Mouse (Mus musculus): ENCODE measurements around the gene Pdzk1. TPM values are rescaled to one million over a fixed set of nuclear protein-coding genes. Genes with fewer than 3 reads are reported as not detected.
A peak's percentile ranks its signal among the peaks of the same experiment; 100 is the strongest.

Gene Pdzk1
- not detected for total RNA-seq (2021)
- long read RNA-seq, experiment 1 = 0 reads
- long read RNA-seq, experiment 2 = 0 reads

DNA sequence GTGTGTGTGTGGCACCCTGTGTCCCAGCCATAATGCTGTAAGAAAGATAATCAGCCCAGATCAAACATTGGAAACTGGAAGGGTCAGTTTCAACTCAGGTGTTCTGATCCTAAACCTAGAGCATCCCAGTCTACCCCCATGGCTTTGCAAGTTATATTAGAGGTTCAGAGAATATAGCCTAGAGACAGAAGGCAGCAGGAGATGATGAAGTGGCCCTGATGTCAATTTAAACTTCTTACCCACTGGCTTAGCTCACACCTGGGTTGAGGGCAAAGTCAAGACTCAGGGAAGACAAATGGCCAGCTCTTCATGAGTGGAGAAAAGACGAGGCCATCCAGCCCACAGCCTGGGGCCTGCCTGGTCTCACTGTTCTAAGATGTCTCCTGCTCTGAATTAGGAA, at the start of gene Pdzk1, which contains the start of gene Cd160:
TSS of gene Pdzk1 (plus strand) at position 301 of the 400 bp plus-strand sequence.
TSS of gene Cd160 (minus strand) at position 368 of the 400 bp plus-strand sequence.
- intact Hi-C loops (cut with DNase I) = no loop called here
- DNase-seq (ENCODE audit: low spot score in 2 of 2) = no peak

DNA sequence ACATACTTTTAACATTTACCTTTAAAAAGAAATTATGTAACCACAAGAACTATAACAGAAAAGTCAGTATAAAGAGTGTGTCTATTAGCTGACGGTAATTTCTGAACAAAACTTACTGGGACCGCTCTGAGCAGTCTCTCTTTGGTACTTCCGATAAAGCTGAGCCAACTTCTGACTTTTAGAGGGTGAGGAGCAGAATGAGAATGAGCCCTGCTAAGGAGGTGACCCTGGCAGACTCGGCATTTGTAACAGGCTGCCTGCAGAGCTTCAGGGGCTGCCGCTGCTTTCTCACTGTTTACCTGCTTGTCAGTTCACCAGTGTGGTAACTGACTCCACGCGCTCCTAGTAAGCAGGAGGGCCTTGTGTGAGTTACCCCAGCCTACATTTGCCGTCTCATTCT, 46.8 kb upstream of the Pdzk1 start:
- intact Hi-C loops (cut with DNase I) = no loop called here
- no peak for DNase-seq (ENCODE audit: low spot score in 2 of 2)

DNA sequence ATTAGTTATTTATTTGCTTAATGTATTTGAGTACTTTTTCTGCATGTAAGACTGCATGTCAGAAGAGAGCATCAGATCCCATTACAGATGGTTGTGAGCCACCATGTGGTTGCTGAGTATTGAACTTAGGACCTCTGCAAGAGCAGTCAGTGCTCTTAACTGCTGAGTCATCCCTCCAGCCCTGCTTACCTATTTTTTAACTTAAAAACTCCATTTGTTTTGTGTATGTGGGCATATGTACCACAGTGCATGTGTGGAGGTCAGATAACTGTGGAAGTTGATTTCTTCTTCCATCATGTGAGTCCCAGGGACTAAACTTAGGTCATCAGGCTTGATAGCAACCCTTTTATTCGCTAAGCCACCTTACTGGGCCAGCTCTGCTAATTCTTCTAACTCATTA, 41.3 kb upstream of the Pdzk1 start:
- no peak for DNase-seq (ENCODE audit: low spot score in 2 of 2)
- intact Hi-C loops (cut with DNase I) = no loop called here

DNA sequence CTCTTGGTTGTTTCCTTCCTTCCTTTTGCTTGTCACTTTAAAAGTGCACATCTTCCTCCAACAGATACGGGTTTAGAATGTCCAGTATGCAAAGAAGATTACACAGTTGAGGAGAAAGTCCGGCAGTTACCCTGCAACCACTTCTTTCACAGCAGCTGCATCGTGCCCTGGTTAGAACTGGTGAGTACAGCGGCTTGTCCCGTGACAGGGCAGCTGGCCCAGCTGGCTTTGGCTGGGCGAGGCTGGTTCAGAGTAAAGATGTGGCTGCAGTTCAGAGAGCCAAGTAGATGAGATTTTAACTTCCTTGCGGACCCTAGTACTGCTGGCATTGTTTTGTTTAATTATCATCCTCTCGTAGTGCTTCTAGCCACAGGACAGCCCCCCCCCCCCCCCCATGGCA, 40.6 kb upstream of the Pdzk1 start:
- no peak for DNase-seq (ENCODE audit: low spot score in 2 of 2)
- intact Hi-C loops (cut with DNase I) = no loop called here

DNA sequence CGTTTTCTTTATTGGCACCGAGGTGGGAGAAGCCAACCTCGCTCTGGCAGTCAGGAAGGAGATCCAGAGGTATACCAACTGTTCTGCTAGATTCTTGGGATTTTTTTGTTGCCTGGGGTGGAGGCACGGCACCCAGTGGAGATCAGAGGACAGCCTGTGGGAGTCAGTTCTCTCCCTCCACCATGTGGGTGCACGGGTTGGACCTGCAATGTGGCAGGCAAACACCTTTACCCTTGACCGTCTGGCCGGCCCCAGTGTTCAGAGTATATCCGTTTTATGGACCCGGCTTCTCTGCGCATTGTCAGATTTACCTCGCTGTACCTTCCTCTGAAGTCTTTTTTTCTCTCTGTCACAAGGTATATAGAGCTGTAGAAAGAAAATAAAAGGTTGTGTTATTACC, 28.8 kb upstream of the Pdzk1 start:
- intact Hi-C loops (cut with DNase I) = no loop called here
- DNase-seq (ENCODE audit: low spot score in 2 of 2) = no peak

DNA sequence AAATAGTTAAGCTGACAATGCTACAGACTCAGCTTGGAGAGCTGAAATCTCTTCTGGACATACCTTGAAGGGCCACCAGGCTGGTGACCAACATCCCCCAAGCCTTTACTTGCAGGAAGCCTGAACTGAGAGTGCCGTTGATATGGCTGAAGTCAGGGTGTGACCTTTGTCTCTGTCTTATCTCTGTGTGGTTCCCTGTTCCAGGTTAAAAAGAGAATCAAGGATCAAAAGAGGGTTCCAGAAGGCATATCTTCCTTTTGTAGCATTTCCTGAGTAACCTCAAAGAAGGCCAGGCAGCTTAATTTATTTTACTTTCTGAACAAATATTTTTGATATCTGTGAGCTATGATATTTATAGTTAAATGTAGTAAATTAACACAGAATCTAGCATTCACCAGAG, 26.9 kb upstream of the Pdzk1 start:
- DNase-seq (ENCODE audit: low spot score in 2 of 2) = no peak
- intact Hi-C loops (cut with DNase I) = no loop called here

DNA sequence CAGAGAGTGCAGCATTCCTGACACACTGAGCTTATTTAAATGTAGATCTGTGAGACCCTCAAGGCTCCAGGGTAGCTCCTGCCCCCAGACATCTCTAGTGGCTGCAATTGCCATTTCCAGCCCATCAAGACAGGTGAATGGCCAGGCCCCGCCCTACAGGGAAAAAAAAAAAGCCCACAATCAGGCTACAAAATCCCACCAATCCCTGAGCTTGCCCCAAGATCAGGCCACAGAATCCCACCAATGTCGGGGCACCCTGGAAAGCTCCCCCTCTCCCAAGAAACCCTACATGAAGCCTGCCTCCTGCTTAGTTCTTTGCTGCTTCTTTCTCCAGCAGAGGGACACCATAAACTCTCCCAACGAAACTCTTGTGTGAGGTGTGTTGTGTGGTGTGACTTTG, 20.9 kb upstream of the Pdzk1 start:
- intact Hi-C loops (cut with DNase I) = no loop called here
- no peak for DNase-seq (ENCODE audit: low spot score in 2 of 2)

DNA sequence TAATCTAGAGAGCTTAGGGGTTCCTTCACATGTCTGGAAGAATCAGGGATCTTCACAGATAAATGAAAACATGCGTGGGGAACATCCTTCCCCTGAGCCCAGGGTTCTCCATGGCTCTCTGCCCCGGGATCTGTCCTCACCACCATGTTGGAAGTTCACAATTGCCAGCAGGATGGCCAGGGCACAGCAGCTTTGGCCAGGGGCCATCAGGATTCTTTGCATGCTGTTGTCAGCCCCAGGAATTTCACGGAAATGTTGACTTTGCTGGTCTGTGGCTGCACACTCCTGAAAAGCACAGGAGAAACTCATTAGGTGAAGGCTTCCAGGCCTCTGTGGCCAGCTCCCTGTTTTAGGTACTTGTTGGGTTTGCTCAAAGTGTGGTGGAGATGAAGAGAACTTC, 20.4 kb upstream of the Pdzk1 start:
- intact Hi-C loops (cut with DNase I) = no loop called here
- no peak for DNase-seq (ENCODE audit: low spot score in 2 of 2)

DNA sequence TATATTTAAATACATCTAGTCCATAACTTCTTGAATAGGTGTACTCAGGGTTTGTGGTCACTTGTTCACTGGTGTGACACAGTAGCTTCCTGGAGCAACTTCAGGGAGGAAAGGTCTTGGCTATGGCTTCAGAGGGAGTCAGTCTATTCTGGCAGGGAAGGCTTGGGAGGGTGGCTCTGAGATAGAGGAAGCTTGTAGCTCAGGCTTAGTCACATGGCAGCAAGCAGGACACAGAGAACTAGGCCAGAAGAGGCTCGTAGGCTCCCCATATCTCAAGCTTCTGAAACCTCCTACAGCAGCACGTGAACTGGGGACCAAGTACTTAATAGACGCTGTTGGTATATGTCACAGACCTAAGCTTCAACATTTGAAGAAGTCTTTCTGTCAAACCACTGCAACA, 17.9 kb upstream of the Pdzk1 start:
- intact Hi-C loops (cut with DNase I) = no loop called here
- no peak for DNase-seq (ENCODE audit: low spot score in 2 of 2)

DNA sequence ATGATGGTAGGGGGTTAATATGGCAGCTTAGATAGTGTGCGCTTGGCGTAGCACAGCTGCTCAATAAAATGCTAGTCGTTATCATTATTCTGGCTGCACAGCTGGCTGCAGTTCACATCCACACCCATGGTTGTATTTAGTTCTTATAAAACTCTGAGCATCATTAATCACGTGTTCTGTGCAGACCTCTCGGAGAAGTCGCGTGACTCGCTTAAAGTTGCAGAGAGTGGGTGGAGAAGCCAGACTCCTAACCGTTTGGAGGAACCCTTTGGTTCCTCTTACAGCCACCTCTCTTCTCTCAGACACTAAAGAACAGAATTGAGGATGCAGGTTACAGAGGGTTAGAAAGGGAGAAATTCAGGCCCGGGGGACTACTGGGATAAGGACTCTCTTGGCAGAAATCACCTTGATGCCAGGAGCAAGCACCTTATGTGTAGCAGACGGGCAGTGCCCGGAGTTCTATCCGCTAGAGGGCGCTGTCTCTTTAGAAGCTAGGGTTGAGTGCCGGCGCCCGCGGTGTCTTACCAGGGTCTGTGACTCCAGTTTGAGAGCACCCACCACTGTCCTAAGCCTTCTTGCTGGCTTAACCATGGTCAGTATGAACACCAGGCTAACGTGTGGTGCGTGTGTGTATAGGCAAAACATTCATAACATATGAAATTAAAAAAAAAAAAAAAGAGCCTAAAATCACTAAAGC, 16.5 kb upstream of the Pdzk1 start:
- DNase-seq (ENCODE audit: low spot score in 2 of 2) = peak; percentile 73 to 84
- intact Hi-C loops (cut with DNase I) = no loop called here

DNA sequence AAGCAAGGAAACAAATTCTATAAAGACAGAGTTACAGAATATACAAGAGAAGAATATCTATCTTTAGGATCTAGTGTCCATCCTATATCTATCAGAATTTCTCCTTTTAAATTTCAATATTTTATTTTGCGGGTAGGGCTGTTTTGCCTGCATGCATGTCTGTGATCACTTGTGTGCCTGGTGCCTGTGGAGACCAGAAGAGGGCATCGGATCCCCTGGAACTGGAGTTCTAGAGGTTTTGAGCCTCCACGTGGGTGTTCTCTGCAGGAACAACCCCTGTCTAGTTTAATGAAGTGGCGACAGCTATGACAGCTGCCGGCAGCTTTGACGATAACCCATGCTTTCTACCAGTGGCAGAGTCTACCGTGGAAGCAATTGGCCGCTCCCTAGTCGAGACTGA, 16.0 kb upstream of the Pdzk1 start:
- peak; percentile 23 to 57 for DNase-seq (ENCODE audit: low spot score in 2 of 2)
- intact Hi-C loops (cut with DNase I) = no loop called here

DNA sequence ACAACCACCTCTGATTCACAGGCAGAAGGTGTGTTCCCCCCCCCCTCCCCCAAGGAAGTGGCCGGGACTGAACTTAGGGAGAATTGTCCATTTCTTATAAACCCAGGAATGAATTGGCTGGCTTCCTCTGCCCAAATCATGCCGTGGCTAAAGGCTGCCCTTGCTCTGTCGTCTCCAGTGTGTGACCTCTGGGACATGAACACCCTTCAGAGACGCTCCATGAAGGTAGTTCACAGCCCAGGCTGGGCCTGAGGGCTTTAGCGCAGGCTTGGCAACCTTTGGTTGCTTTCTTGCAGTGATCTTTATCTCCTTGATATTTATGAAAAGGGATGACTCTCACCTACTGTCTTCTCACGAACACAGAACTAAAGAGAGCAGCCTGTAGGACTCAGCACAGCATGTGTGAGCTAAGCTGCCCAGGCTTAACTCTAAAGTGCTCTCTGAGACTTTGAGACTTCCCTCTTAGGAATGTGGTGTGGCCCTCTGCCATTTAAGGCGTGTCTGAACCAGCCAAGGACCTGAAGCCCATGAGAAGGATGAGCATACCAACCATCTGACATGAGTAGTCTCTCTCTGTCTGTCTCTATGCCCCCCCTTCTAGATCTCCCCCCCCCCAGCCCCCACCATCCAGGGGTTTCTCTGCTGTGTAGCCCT, 15.4 kb upstream of the Pdzk1 start:
- intact Hi-C loops (cut with DNase I) = no loop called here
- DNase-seq (ENCODE audit: low spot score in 2 of 2) = no peak

DNA sequence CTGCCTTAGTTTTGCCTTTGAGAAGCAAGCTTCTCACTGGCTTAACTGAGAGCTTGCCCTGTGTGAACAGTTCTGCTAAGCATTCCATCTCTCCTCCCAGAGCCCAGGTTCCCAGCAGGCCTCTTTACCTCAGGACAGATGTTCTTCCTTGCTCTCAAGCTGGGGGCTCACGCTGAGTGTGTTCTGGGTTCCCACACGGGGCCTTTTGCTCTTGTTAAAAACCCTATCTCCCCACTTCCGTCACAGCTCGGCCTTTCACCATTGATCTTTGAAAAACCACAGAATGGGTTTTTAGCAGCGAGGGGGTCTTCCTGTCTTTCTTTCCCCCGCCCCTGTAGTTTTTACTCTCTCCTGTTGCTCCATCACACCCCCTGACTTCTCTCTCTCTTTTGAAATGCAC, 14.7 kb upstream of the Pdzk1 start:
- no peak for DNase-seq (ENCODE audit: low spot score in 2 of 2)
- intact Hi-C loops (cut with DNase I) = no loop called here

DNA sequence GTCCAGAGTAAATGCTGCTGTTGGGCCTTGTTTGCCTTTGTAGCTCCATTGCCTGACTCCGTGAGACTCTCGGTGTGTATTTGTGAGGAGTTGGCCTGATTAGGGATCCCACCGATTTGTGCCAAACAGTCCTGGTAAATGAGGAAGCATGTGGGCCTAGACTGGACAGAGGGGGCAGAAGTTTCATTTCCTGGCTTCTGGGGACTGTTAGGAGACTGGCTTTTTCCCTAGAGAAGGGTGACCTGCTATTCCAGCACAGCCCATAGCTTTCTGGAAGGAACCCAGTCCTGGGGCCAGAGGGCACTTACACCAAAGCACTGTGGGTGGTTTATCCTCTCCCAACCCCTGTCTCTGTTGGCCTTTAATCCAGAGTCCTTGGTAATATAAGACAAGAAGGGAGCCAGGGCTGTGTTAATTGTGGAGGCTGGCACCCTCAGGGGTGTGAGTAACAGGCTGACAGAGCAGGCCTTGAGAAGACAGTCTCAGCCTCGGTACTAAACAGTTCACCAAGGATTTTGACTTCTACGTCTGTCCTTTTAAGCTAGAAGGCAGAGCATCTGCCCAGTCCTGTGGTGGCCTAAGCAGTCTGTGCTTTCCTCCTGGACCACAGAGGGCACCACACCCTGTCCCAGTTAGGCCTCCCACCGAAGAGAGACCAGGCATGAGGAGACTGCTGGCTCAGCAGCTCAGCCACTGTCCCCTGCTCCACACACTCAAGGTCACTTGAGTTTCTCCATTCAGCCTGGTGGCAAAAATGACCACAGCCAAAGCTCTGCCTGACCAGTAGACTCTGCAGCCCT, 8.8 kb upstream of the Pdzk1 start:
- intact Hi-C loops (cut with DNase I) = no loop called here
- DNase-seq (ENCODE audit: low spot score in 2 of 2) = no peak

DNA sequence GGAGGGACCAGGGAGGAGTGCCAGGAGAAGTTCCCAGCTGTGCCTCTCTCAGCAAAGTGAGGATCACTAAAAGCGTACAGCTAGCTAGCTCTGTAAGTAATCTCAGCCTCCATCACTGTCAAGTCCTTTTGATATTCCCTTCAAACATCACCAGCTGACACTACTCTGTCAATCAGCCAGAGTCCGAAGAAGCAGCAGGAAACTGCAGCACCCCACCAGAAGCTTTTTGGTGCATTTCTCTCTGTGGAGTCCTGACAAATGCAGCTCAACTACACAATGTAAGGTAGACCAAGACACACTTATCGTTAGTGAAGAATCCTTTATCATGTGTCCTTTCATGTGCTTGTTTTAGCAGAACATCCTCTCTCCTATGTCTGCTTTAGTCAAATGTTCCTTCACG, 7.5 kb upstream of the Pdzk1 start:
- DNase-seq (ENCODE audit: low spot score in 2 of 2) = no peak

DNA sequence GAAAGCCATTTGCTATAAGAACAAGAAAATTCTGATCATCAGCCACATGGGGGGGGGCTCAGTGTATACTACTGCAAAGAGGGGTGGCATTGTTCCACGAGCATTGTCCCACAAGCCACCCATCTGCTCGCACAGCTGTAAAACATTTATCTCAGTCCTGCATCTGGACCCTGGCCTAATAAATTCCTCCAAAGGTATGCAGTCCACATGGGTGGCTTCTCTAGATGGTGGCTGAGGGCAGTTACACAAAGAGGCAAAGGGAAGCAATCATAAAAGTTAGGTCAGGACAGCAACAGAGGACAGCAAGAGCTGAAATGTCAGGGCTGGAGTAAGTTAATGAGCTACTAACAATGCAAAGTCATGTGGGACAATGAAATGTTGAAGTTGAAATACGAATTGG, 5.4 kb upstream of the Pdzk1 start:
- intact Hi-C loops (cut with DNase I) = no loop called here
- no peak for DNase-seq (ENCODE audit: low spot score in 2 of 2)

More for the DNA sequence above, 7.5 kb upstream of the Pdzk1 start:
- intact Hi-C loops (cut with DNase I) = no loop called here

DNA sequence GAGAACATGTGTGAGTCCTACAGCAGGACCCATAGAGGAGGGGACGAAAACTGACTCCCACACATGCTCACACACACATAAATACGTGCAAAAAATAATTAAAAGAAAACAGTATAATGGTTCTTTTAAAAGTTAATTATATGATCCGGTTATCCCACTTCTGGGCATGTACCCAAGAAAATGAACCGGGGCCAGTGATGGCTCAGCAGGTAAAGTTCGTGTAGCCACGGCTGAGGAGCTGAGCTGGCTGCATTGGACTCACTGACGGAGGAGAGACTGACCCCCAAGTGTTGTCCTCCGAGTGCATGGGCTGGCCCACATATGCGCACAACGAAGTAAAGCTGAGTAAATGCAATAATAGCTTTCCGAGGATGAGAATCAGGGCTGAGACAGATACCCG, 4.5 kb upstream of the Pdzk1 start:
- intact Hi-C loops (cut with DNase I) = no loop called here

DNA sequence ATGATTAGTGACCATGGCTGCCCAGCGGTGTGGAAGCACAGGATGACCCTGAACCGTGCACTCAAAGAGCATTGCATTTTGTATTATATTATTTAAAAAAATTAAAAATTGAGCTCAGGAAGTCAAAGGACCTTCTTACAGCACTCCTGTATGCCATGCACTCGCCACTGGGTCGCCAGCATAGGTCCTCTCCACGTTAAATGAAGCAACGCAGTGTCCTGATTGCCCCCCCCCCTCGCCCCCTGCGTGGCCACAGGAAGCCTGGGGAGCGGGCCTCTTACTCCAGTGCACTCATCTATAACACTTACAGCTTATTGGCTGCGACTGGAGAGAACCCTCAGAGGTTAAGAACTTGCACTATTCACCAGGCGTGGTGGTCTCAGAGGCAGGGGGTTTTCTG, 3.8 kb upstream of the Pdzk1 start:
- intact Hi-C loops (cut with DNase I) = no loop called here
- no peak for DNase-seq (ENCODE audit: low spot score in 2 of 2)

More for the DNA sequence above, 4.5 kb upstream of the Pdzk1 start:
- DNase-seq (ENCODE audit: low spot score in 2 of 2) = no peak

DNA sequence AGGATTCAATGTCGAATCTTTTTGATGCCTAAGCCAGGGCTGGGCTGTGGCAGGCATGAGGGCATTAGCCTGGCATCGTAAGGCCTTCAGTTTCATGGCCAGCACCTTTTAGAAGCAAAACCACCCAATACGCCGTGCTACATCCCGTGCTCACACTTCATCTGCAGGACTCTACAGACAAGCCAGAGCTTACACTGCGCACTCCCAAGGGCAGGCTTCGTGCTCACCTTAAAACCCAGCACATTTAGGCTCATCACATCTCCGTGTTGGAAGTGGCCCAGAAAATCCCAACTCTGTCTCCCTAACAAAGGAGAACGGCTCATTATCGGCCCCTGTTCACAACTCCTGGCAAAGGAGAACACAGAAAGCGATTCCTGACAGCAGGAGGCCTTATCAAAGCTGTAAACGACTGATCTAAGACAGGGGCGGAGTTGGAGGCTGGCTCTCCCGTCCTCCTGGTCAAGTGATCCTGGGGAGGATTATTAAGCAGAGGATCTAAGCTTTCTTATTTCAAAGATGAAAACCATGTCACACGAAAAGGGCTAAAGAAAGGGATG, 698 bp upstream of the Pdzk1 start:
- no peak for DNase-seq (ENCODE audit: low spot score in 2 of 2)
- intact Hi-C loops (cut with DNase I) = no loop called here

DNA sequence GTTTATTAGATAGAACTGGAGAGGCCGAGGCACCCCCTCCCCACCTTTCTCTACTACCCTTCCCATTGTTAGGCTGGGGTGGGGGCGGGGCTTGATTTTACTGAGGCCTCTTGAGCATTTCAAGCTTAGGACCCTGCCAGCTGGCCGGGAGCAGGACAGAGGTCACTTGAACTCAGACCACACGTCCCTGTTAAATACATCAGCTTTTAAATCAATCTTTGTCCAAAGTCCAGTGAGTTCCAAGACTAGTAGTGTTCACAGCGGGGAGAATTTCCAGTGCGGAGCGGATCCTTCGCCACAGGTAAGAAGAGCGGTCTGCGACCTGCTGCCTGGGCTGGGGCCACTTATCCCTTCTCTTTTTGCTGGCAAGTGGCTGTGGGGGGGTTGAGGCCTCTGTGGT, 772 bp downstream of the Pdzk1 start:
- no peak for DNase-seq (ENCODE audit: low spot score in 2 of 2)

More for the DNA sequence above, 772 bp downstream of the Pdzk1 start:
- intact Hi-C loops (cut with DNase I) = no loop called here
